Mouse (Mus musculus) CH12.LX (cell line): Measurements from ENCODE around the gene Dnajb13.

Experiments used
- CHD2 ChIP-seq: IDR thresholded peaks from 2 replicates; pipeline ENCODE4 v1.6.1; 2011; ENCODE audit warnings: low read length, improper control_type of control experiment
- CTCF ChIP-seq, 2 experiments: IDR thresholded peaks in 1 of 2; conservative IDR thresholded peaks in 1 of 2; 2 replicates each; pipeline ENCODE4 v1.5.1; 2011 to 2012; ENCODE audit warnings: low read depth in 2 of 2, low read length in 2 of 2, improper control_type of control experiment in 1 of 2, inconsistent platforms in 1 of 2, mild to moderate bottlenecking in 1 of 2, moderate library complexity in 1 of 2
- ELF1 ChIP-seq: IDR thresholded peaks from 2 replicates; pipeline ENCODE4 v1.6.1; 2014; ENCODE audit warnings: low read depth, mild to moderate bottlenecking, inconsistent platforms, low read length, improper control_type of control experiment
- EP300 ChIP-seq: IDR thresholded peaks from 2 replicates; pipeline ENCODE4 v1.6.1; 2011; ENCODE audit warnings: low read length, improper control_type of control experiment
- ETS1 ChIP-seq: conservative IDR thresholded peaks from 2 replicates; pipeline ENCODE4 v1.6.1; 2012; ENCODE audit warnings: low read depth, mild to moderate bottlenecking, inconsistent platforms, low read length, improper control_type of control experiment, moderate library complexity
- HCFC1 ChIP-seq: IDR thresholded peaks from 2 replicates; pipeline ENCODE4 v1.6.1; 2012; ENCODE audit warnings: low read depth, mild to moderate bottlenecking, inconsistent platforms, low read length, improper control_type of control experiment
- JUND ChIP-seq: conservative IDR thresholded peaks from 2 replicates; pipeline ENCODE4 v1.6.1; 2011; ENCODE audit warnings: low read depth, low read length, improper control_type of control experiment
- MAZ ChIP-seq: IDR thresholded peaks from 2 replicates; pipeline ENCODE4 v1.6.1; 2012; ENCODE audit warnings: low read depth, mild to moderate bottlenecking, inconsistent platforms, low read length, improper control_type of control experiment, moderate library complexity
- NELFE ChIP-seq: IDR thresholded peaks from 2 replicates; pipeline ENCODE4 v1.6.1; 2011; ENCODE audit warnings: low read depth, low read length, improper control_type of control experiment
- POLR2A ChIP-seq: IDR thresholded peaks from 2 replicates; pipeline ENCODE4 v1.6.1; 2011; ENCODE audit warnings: low read depth, mild to moderate bottlenecking, improper control_type of control experiment, low read length
- UBTF ChIP-seq: IDR thresholded peaks from 2 replicates; pipeline ENCODE4 v1.6.1; 2012; ENCODE audit warnings: low read depth, mild to moderate bottlenecking, inconsistent platforms, low read length, improper control_type of control experiment, moderate library complexity
- USF1 ChIP-seq: IDR thresholded peaks from 2 replicates; pipeline ENCODE4 v1.6.1; 2014; ENCODE audit warnings: low read depth, mild to moderate bottlenecking, inconsistent platforms, low read length, improper control_type of control experiment
- ZKSCAN1 ChIP-seq: IDR thresholded peaks from 2 replicates; pipeline ENCODE4 v1.6.1; 2012; ENCODE audit warnings: low read depth, inconsistent platforms, low read length, improper control_type of control experiment, borderline replicate concordance
- ZMIZ1 ChIP-seq: IDR thresholded peaks from 2 replicates; pipeline ENCODE4 v1.6.1; 2012; ENCODE audit warnings: low read depth, mild to moderate bottlenecking, inconsistent platforms, low read length, improper control_type of control experiment

DNA sequence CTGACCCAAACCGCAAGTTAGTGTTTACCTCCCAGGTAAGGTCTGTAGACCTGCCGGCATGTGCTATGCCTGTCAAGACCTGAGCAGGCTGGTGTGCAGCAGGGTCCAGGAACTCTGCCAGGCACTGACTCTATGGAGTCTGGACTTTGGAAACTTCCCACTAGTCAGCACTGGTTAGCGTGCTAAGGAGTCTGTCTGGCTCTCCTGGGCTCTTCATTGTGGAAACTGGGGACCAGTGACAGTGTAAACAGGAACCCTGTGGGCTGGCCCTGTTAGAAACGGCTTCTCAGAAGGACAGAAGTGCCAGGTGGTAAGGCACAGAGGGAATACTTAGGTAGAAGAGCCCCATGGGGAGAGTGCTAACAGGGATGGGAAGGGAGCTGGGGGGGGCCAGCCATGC is 49.5 kb downstream of the Dnajb13 start:
- TF ChIP-seq EP300 (no peak), POLR2A (no peak), CTCF (conservative IDR thresholded peaks at IDR 0.05 in 1 of 2, IDR thresholded peaks at IDR 0.05 in 1 of 2; ENCODE audit: low read depth in 2 of 2, low read length in 2 of 2) (no peak), MAZ (no peak), ETS1 (no peak), JUND (no peak), UBTF (no peak), CHD2 (no peak), HCFC1 (no peak), ZKSCAN1 (no peak), ELF1 (no peak), USF1 (no peak), NELFE (no peak), ZMIZ1 (no peak)
